ENCODE assay signal across 8 mouse cellular contexts in genomic region chr2:165287202-165287984, GRCm38 (mm10). TPM values are rescaled to one million over a fixed set of nuclear protein-coding genes. Genes with fewer than 3 reads are reported as not detected.
DNase-seq lines count a peak whose midpoint lies in the region; ATAC-seq and TF ChIP-seq lines count a peak whose summit lies in the region.

Gene Slc35c2 (minus strand): TSS chr2:165287869.

- DNase-seq in c-Kit-positive CD71-positive TER-119-positive erythroid progenitor cells, embryonic 14.5 days (ENCODE audit: low spot score) = peak; percentile 79
- DNase-seq in heart, postnatal 10 days = peak; percentile 95 to 97
- peak; percentile 67 for DNase-seq in large intestine, adult 2 months (ENCODE audit: low read depth, low spot score)
- peak; percentile 92 for DNase-seq in liver, postnatal 0 days
- peak; percentile 92 for DNase-seq in testis, postnatal 14 days (ENCODE audit: low spot score)

- ATAC-seq in forebrain, embryonic 13.5 days = peak; percentile 93
- peak; percentile 81 for ATAC-seq in liver, postnatal 0 days
- peak; percentile 95 for ATAC-seq in neural tube, embryonic 15.5 days (ENCODE audit: low FRiP score)

- no peak for TF ChIP-seq EP300 in liver, postnatal 0 days (IDR thresholded peaks at IDR 0.05; ENCODE audit: low read depth)

- peaks cover 66% of the 10 kb centered on the region for H3K4me1 ChIP-seq in E14TG2a.4 (replicated peaks; ENCODE audit: low read depth, low read length)
- H3K4me1 ChIP-seq in forebrain, embryonic 13.5 days = peaks cover 36% of the 10 kb centered on the region
- peaks cover 30% of the 10 kb centered on the region for H3K4me1 ChIP-seq in liver, postnatal 0 days (ENCODE audit: insufficient read depth)
- H3K4me1 ChIP-seq in neural tube, embryonic 15.5 days = peaks cover 38% of the 10 kb centered on the region

- H3K27me3 ChIP-seq in E14TG2a.4 (ENCODE audit: insufficient read depth, low read length) = no peaks in the 10 kb centered on the region
- no peaks in the 10 kb centered on the region for H3K27me3 ChIP-seq in forebrain, embryonic 13.5 days
- H3K27me3 ChIP-seq in liver, postnatal 0 days (ENCODE audit: insufficient read depth, low read length) = no peaks in the 10 kb centered on the region
- H3K27me3 ChIP-seq in neural tube, embryonic 15.5 days (replicated peaks) = no peaks in the 10 kb centered on the region

- intact Hi-C loops in heart, postnatal 10 days (cut with DNase I) = no loop called here

- H3K9me3 ChIP-seq in E14TG2a.4 (ENCODE audit: low read length) = no peaks in the 10 kb centered on the region
- H3K9me3 ChIP-seq in forebrain, embryonic 13.5 days (replicated peaks) = no peaks in the 10 kb centered on the region
- no peaks in the 10 kb centered on the region for H3K9me3 ChIP-seq in liver, postnatal 0 days (ENCODE audit: low read length)
- H3K9me3 ChIP-seq in neural tube, embryonic 15.5 days (replicated peaks) = no peaks in the 10 kb centered on the region

- TF ChIP-seq CTCF in E14TG2a.4 (conservative IDR thresholded peaks at IDR 0.05; ENCODE audit: low read length) = no peak
- peak; percentile 36 for TF ChIP-seq CTCF in liver, postnatal 0 days (IDR thresholded peaks at IDR 0.05; ENCODE audit: low read depth)

- peak within 1 kb of the TSS; percentile 94 for H3K4me2 ChIP-seq in forebrain, embryonic 13.5 days
- peak within 1 kb of the TSS; percentile 96 for H3K4me2 ChIP-seq in liver, postnatal 0 days (ENCODE audit: low read depth, low read length)
- peak within 1 kb of the TSS; percentile 88 for H3K4me2 ChIP-seq in neural tube, embryonic 15.5 days

- H3K27ac ChIP-seq in forebrain, embryonic 13.5 days = peak within 1 kb of the TSS; percentile 94
- peak within 1 kb of the TSS; percentile 85 for H3K27ac ChIP-seq in liver, postnatal 0 days (ENCODE audit: low read depth)
- H3K27ac ChIP-seq in neural tube, embryonic 15.5 days (replicated peaks) = peak within 1 kb of the TSS; percentile 92

- peak within 1 kb of the TSS; percentile 90 for H3K4me3 ChIP-seq in E14TG2a.4 (replicated peaks; ENCODE audit: low read length)
- H3K4me3 ChIP-seq in forebrain, embryonic 13.5 days = peak within 1 kb of the TSS; percentile 67
- H3K4me3 ChIP-seq in liver, postnatal 0 days (ENCODE audit: low read depth, low read length) = peak within 1 kb of the TSS; percentile 73
- peak within 1 kb of the TSS; percentile 94 for H3K4me3 ChIP-seq in neural tube, embryonic 15.5 days (replicated peaks)

- H3K9ac ChIP-seq in forebrain, embryonic 13.5 days = peak within 1 kb of the TSS; percentile 76
- peak within 1 kb of the TSS; percentile 70 for H3K9ac ChIP-seq in liver, postnatal 0 days (replicated peaks)
- peak within 1 kb of the TSS; percentile 71 for H3K9ac ChIP-seq in neural tube, embryonic 15.5 days (replicated peaks)

- under 1% methylated on average over 49 of the region's 49 CpGs for WGBS in forebrain, embryonic 13.5 days
- under 1% methylated on average over 49 of the region's 49 CpGs for WGBS in large intestine, adult 2 months
- 2% methylated on average over 49 of the region's 49 CpGs for WGBS in liver, postnatal 0 days (ENCODE audit: insufficient replicate concordance)
- under 1% methylated on average over 49 of the region's 49 CpGs for WGBS in neural tube, embryonic 15.5 days

- H3K36me3 ChIP-seq in E14TG2a.4 (ENCODE audit: insufficient read depth, low read length) = peaks cover 48% of the 10 kb centered on the region
- H3K36me3 ChIP-seq in forebrain, embryonic 13.5 days (ENCODE audit: poor library complexity, severe bottlenecking) = peaks cover 44% of the 10 kb centered on the region
- H3K36me3 ChIP-seq in liver, postnatal 0 days (replicated peaks; ENCODE audit: insufficient read depth, low read length) = peaks cover 20% of the 10 kb centered on the region
- peaks cover 35% of the 10 kb centered on the region for H3K36me3 ChIP-seq in neural tube, embryonic 15.5 days

RNA-seq across cellular contexts. Expression of gene Slc35c2, which starts in this region (rescaled TPM):
- polyA plus RNA-seq in forebrain, embryonic 13.5 days (2015; fragmentation: Nextera tagmentation; extraction: Ambion mirVana) = 63.8 and 67.2 TPM in 2 replicates
- total RNA-seq in heart, postnatal 10 days (2021) = 10 to 100 TPM; 18.5 to 19.8 TPM
- 67.5 and 156 TPM in 2 replicates for polyA plus RNA-seq in large intestine, adult 2 months (2012; rRNA removed)
- 29.3 and 30.5 TPM in 2 replicates for polyA plus RNA-seq in liver, postnatal 0 days (2015; fragmentation: Nextera tagmentation; extraction: Ambion mirVana)
- 65.6 and 68.3 TPM in 2 replicates for polyA plus RNA-seq in neural tube, embryonic 15.5 days (2015; fragmentation: Nextera tagmentation; extraction: Ambion mirVana)

Comparison
In these comparisons a context has a peak if more than half of its experiments do, and no peak if none do; other contexts are left out.
1. Peak in every context shown above with its lines: DNase-seq, ATAC-seq, H3K4me3 ChIP-seq and H3K27ac ChIP-seq.